Mouse (Mus musculus): Measurements from ENCODE around the gene Nbea. TPM values are rescaled to one million over a fixed set of nuclear protein-coding genes. Genes with fewer than 3 reads are reported as not detected.

Gene Nbea
- polyA plus RNA-seq, 1 experiment from 2014 or later = 33.6 TPM

DNA sequence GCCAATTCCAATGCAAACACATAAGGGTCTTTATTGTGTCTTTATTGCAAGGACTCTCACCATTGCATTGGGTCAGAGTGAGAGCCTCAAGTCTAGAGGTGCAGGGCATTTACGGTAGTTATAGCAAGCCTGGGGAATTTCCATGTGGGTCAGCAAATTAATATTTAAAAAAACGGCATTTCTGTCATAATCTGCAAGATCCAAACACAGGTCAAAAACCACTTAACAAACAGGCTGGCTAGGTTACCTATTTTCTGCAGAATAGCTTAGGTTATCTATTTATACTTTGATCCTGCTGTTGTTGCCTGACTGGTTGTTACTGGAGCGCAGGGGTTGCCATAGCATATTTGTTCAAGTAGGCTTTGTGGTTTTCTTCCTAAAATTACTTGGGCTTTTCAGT lies 565.1 kb downstream of the Nbea start:
- ChIA-PET CTCF (interaction anchor here (1.6 kb wide), 1 partner anchor 16 kb away, joined by 5 read pairs; no protein-coding TSS in a partner anchor), POLR2A (no interaction called here)
- no peak for TF ChIP-seq CTCF (IDR thresholded peaks at IDR 0.05)
- no peak for ATAC-seq
- H3K27me3 ChIP-seq = no peaks in the 10 kb centered on the region
- in situ Hi-C loops (cut with MboI; ENCODE audit: low pct_unique_long_range_greater_than_20kb) = no loop called here
- DNase-seq (ENCODE audit: low read depth, low spot score) = peak; percentile 33

DNA sequence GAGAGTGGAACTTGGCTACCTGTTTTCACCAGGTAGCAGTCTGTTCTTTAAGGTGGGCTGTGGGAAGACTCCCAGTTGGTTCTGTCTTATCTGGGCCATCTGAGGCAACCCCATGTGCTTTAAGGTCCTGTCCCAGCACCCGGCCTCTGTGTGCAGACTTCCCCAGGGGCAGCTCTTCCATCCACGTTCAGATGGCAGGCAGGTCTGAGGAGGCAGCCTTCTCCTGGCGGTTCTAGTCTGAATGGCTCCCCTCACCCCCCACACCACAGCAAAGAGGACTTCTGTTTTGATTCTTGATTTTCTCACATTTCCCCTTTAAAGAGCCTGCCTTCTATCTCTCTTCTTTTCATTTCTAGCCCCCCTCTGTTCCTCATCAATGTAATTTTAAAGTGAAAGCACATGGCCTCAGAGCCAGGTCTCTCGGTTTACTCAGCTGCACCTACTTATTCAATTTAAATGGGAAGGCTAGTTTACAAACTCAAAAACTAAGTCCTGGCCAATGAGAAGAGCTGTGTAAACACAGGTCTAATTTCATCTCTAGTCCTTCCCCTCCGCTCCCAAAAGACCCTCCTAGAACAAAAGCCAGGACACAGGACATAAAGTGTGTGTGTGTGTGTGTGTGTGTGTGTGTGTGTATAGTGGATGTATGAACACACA lies 570.9 kb downstream of the Nbea start:
- H3K27me3 ChIP-seq = no peaks in the 10 kb centered on the region
- POLR2A ChIA-PET = no interaction called here
- ATAC-seq (no peak), DNase-seq (ENCODE audit: low read depth, low spot score) (no peak)
- CTCF ChIA-PET = interaction anchor here (1.9 kb wide), 1 partner anchor 29 kb away, joined by 4 read pairs; no protein-coding TSS in a partner anchor
- no peak for TF ChIP-seq CTCF (IDR thresholded peaks at IDR 0.05)
- in situ Hi-C loops (cut with MboI; ENCODE audit: low pct_unique_long_range_greater_than_20kb) = no loop called here

DNA sequence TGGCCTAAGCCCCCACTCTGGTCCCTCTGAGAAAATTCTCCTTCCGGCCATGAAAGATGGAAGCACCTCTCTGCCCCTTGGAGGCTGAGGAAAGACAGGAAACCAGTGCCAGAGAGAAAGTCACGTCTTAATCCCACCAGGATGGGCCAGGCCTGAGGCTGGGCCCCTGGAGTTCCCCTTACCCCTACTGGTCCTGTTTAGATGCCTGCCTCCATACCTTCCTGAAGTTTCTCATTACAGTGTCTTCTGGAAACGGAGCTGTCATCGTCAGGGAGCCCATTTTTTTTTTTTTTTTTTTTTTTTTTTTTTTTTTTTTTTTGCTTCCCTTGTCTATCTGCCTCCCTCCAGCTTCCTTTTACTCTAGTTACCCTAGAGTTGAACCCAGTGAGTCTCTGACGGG lies 571.5 kb downstream of the Nbea start:
- no peak for DNase-seq (ENCODE audit: low read depth, low spot score)
- in situ Hi-C loops (cut with MboI; ENCODE audit: low pct_unique_long_range_greater_than_20kb) = no loop called here
- CTCF ChIA-PET = interaction anchor here (1.9 kb wide), 1 partner anchor 30 kb away, joined by 4 read pairs; no protein-coding TSS in a partner anchor
- H3K27me3 ChIP-seq = no peaks in the 10 kb centered on the region
- ATAC-seq = no peak
- POLR2A ChIA-PET = no interaction called here
- no peak for TF ChIP-seq CTCF (IDR thresholded peaks at IDR 0.05)

- ATAC-seq = no peak
- CTCF ChIA-PET = interaction anchor here (1.2 kb wide), 1 partner anchor 9 kb away, joined by 4 read pairs; no protein-coding TSS in a partner anchor
- no peaks in the 10 kb centered on the region for H3K27me3 ChIP-seq
- DNase-seq (ENCODE audit: low read depth, low spot score) = no peak
- TF ChIP-seq CTCF (IDR thresholded peaks at IDR 0.05) = no peak
- POLR2A ChIA-PET = interaction anchor here (1.5 kb wide), 1 partner anchor 8 kb away, joined by 9 read pairs; no protein-coding TSS in a partner anchor
- in situ Hi-C loops (cut with MboI; ENCODE audit: low pct_unique_long_range_greater_than_20kb) = no loop called here
Measured at GRCm38 (mm10) chr3:55610191-55610590, 573.3 kb downstream of the Nbea start.

DNA sequence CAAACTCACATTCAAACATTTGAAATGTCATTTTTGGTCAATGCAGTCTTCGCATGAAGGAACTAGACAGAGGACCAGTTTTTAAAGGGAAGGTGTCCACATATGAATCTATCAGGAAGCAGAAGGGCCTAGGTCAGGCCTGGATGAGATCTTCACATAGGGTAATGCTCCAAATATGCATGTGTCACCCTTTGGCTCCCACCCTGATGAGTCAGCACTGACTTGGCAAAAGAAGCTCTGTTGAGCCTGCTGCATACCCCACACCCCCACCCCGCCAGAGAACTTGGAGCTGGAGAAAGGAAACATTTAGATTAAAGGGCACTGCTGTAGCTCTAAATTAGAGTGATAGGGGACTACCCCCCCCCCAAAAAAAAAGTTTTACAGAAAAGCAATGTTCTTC lies 583.2 kb downstream of the Nbea start:
- TF ChIP-seq CTCF (IDR thresholded peaks at IDR 0.05) = no peak
- POLR2A ChIA-PET = interaction anchor here (0.7 to 2.9 kb wide), 3 partner anchors 10 to 12 kb away, joined by 4 to 9 read pairs (median 5); no protein-coding TSS in a partner anchor
- CTCF ChIA-PET = interaction anchor here (0.6 to 1.4 kb wide), 3 partner anchors 12 to 449 kb away, joined by 3 to 7 read pairs (median 4); no protein-coding TSS in a partner anchor
- ATAC-seq (peak; percentile 98), DNase-seq (ENCODE audit: low read depth, low spot score) (peak; percentile 97)
- in situ Hi-C loops (cut with MboI; ENCODE audit: low pct_unique_long_range_greater_than_20kb) = no loop called here
- H3K27me3 ChIP-seq = no peaks in the 10 kb centered on the region

- H3K27me3 ChIP-seq = no peaks in the 10 kb centered on the region
- ATAC-seq (peak; percentile 79), DNase-seq (ENCODE audit: low read depth, low spot score) (peak; percentile 30)
- CTCF ChIA-PET = interaction anchor here (1.1 to 1.4 kb wide), 3 partner anchors 10 to 449 kb away, joined by 3 to 7 read pairs (median 4); no protein-coding TSS in a partner anchor
- in situ Hi-C loops (cut with MboI; ENCODE audit: low pct_unique_long_range_greater_than_20kb) = no loop called here
- POLR2A ChIA-PET = interaction anchor here (0.7 to 1.7 kb wide), 2 partner anchors 9 to 11 kb away, joined by 4 to 5 read pairs; no protein-coding TSS in a partner anchor
- no peak for TF ChIP-seq CTCF (IDR thresholded peaks at IDR 0.05)
Measured at GRCm38 (mm10) chr3:55599366-55600085, 584.0 kb downstream of the Nbea start.

DNA sequence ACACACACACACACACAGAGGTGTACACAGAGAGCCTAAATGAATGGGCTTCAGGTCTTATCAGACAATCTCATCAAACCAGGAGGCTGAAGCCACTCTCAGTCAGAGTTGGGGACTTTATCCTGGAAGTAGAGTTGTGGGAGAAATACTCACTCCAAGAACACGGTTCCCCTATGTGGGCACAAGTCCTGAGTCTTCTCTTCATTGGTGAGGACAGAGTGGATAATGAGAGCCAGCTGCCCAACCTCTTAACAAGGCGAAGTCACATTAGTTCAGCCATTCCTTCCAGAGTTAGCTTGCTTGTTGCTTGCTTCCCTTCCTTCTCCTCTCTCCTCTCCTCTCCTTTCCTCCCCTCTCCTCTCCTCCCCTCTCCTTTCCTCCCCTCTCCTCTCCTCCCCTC lies 584.8 kb downstream of the Nbea start:
- in situ Hi-C loops (cut with MboI; ENCODE audit: low pct_unique_long_range_greater_than_20kb) = no loop called here
- ATAC-seq = no peak
- no peaks in the 10 kb centered on the region for H3K27me3 ChIP-seq
- ChIA-PET POLR2A (no interaction called here), CTCF (interaction anchor here (1.3 kb wide), 1 partner anchor 9 kb away, joined by 3 read pairs; no protein-coding TSS in a partner anchor)
- no peak for TF ChIP-seq CTCF (IDR thresholded peaks at IDR 0.05)
- no peak for DNase-seq (ENCODE audit: low read depth, low spot score)

DNA sequence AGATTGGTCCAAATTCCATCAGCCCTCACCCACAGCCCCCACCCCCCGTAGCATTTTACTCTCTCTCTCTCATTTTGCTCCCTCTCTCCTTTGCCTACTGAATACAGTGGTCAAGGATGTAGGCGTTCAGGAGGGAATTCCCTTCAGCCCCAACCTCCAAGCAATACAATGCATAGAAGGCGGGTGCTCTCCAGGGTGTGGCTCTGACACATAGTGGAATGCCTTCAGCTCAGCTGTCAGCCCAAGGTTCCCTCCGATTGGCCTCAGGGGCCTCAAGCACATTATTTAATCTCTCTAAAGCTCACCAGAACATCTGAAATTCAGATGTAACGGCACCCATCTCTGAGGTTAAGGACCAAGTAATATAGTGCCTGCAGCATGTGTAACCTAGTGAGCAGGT lies 590.2 kb downstream of the Nbea start:
- in situ Hi-C loops (cut with MboI; ENCODE audit: low pct_unique_long_range_greater_than_20kb) = no loop called here
- DNase-seq (ENCODE audit: low read depth, low spot score) (no peak), ATAC-seq (no peak)
- TF ChIP-seq CTCF (IDR thresholded peaks at IDR 0.05) = no peak
- H3K27me3 ChIP-seq = no peaks in the 10 kb centered on the region
- POLR2A ChIA-PET = no interaction called here
- CTCF ChIA-PET = no interaction called here

GRCm38 (mm10) chr3:55590727-55591126 lies 592.8 kb downstream of the Nbea start:
- H3K27me3 ChIP-seq = no peaks in the 10 kb centered on the region
- no peak for DNase-seq (ENCODE audit: low read depth, low spot score)
- no peak for TF ChIP-seq CTCF (IDR thresholded peaks at IDR 0.05)
- in situ Hi-C loops (cut with MboI; ENCODE audit: low pct_unique_long_range_greater_than_20kb) = no loop called here
- CTCF ChIA-PET = interaction anchor here (1.0 to 3.9 kb wide), 6 partner anchors 11 to 218 kb away, joined by 3 to 18 read pairs (median 4); no protein-coding TSS in a partner anchor
- POLR2A ChIA-PET = interaction anchor here (0.6 to 1.3 kb wide), 2 partner anchors 10 to 77 kb away, joined by 5 to 7 read pairs; no protein-coding TSS in a partner anchor
- ATAC-seq = no peak

GRCm38 (mm10) chr3:55590291-55590690 lies 593.2 kb downstream of the Nbea start:
- POLR2A ChIA-PET = interaction anchor here (0.6 to 1.3 kb wide), 2 partner anchors 10 to 77 kb away, joined by 5 to 7 read pairs; no protein-coding TSS in a partner anchor
- no peak for TF ChIP-seq CTCF (IDR thresholded peaks at IDR 0.05)

More at GRCm38 (mm10) chr3:55590291-55590690, 593.2 kb downstream of the Nbea start:
- in situ Hi-C loops (cut with MboI; ENCODE audit: low pct_unique_long_range_greater_than_20kb) = no loop called here
- DNase-seq (ENCODE audit: low read depth, low spot score) (peak; percentile 57), ATAC-seq (peak; percentile 89)
- no peaks in the 10 kb centered on the region for H3K27me3 ChIP-seq
- CTCF ChIA-PET = interaction anchor here (1.0 to 3.9 kb wide), 6 partner anchors 8 to 217 kb away, joined by 3 to 18 read pairs (median 4); no protein-coding TSS in a partner anchor

Measured in Patski (cell line).